Mouse (Mus musculus) bone marrow, adult 2 months (tissue): ENCODE data around the gene Prrc2c.
A peak's percentile ranks its signal among the peaks of the same experiment; 100 is the strongest.

Experiments
- CTCF ChIP-seq: fragments of 200-500 bp; IDR thresholded peaks from 2 replicates; pipeline ENCODE4 v1.5.1; 2011; ENCODE audit warnings: low read length, control low read depth; ENCODE audit not compliant: control insufficient read depth, insufficient read depth
- POLR2A ChIP-seq: fragments of 200-500 bp; IDR thresholded peaks from 2 replicates; pipeline ENCODE4 v1.6.1; 2011; ENCODE audit warnings: low read depth, mild to moderate bottlenecking, control low read depth, low read length, borderline replicate concordance; ENCODE audit not compliant: control insufficient read depth

- TF ChIP-seq CTCF, result peak; percentile 76
- no peak for TF ChIP-seq POLR2A
Observed at GRCm38 (mm10) chr1:162664826-162665475, 75.4 kb downstream of the Prrc2c start.
